Mouse (Mus musculus): ENCODE data around the gene Mast3.

DNA sequence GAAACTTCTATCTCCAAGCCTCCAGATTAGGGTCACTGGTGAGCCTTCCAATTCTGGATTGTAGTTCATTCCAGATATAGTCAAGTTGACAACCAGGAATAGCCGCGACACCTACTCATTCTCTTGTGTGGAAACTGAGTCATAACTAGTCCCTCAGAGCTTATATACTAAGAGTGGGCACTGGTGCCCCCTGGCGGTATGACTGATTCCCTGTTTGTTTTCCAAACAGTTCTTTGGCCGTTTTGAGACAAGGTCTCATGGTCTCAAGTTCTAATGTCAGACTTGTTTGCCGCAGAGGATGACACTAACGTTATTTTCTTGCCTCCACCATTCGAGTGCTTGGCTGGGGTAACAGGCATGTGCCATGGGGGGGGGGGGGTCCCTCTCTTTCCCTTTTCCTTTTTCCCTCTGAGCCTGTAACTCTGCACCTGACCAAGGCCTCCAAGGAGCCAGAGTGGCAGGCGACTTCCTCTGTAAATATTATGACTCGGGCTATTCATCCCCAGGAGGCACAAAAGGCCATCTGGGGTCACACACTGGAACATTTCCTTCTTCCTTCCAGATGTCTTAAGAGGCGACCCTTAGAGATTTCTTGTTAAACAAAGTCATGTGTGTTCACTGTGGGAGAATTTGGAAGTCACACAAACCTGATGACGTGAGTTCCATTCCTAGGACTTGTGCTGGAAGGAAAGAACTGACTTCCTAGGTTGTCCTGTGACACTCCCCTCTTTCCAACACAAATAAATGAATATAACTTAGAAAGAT lies 52.7 kb downstream of the Mast3 start:
- TF ChIP-seq CTCF (IDR thresholded peaks at IDR 0.05; ENCODE audit: low read depth) (peak; percentile 82), EP300 (optimal IDR thresholded peaks at IDR 0.05) (no peak)
